Mouse (Mus musculus): ENCODE results near the gene Dync1i1.

DNA sequence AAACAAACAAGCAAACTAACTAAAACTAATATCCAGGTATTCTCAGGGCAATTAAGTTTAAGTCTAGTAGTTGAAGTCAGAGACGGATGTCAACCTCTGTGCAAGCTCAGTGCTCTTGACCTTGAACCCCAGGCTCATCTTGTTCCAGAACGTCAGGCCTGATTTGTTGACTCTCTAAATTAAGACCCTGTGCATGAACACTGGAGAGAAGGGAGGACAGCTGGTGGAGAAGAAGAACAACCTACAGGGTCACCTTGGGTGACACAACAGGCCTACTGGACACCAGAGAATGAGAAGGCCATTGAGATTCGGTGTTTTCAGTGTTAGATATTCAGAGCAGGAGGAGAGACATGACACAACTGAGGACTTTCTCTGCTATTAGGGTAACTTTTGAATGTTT lies 105.8 kb downstream of the Dync1i1 start:
- TF ChIP-seq CTCF (IDR thresholded peaks at IDR 0.05; ENCODE audit: low read depth, low read length) (no peak), POLR2A (IDR thresholded peaks at IDR 0.05; ENCODE audit: borderline replicate concordance, low read depth, low read length) (no peak)

All from bone marrow macrophage, adult 2 months (primary cell).